Mouse (Mus musculus): ENCODE measurements at regions not wholly inside any gene's neighbourhood (a gene's known extent, or its start where the extent isn't known, plus 50 kb on each side); places are given as distances from the start of the nearest gene placed in this dataset.

DNA sequence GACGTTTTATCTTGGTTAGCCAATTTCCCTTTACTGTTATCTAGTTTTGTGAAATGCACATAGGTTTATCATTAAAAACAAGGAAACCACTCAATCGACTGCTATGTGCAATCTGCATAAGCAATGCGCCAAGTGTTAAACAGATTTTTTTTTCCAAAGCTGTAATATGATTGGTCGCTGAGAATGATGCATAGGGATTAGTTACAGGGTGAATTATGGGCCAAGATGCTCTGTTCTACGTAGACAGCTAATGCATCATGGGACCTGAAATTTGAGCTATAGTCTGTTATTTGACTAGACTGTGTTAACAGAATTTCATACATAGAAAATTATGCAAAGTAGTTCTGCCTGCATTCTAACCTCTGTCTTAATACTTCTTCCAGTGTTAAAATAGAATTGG lies 284.0 kb downstream of the Basp1 start:
- DNase-seq (ENCODE audit: low spot score in 2 of 2), result no peak

DNA sequence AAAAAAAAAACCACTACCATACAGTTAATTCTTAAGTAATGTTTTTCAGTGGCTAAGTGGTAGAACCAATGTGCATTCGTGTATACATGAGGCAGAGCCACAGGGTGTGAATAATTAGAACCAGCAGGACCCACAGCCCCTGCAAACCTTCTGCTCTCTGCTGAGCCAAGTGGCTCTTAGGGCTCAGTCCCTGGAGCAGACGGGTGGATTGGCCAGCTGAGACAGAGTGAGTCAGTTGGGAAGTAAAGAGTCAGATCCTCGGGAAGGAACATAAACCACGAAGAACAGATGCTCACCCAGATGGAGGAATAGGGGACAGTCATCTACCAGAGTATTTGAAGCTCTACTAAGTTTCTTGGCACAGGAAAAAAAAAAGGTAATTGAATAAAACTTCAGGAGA lies 293.1 kb downstream of the Basp1 start:
- DNase-seq (ENCODE audit: low spot score in 2 of 2), result no peak

GRCm38 (mm10) chr15:25117980-25118379 lies 295.6 kb downstream of the Basp1 start:
- no peak for DNase-seq (ENCODE audit: low spot score in 2 of 2)

DNA sequence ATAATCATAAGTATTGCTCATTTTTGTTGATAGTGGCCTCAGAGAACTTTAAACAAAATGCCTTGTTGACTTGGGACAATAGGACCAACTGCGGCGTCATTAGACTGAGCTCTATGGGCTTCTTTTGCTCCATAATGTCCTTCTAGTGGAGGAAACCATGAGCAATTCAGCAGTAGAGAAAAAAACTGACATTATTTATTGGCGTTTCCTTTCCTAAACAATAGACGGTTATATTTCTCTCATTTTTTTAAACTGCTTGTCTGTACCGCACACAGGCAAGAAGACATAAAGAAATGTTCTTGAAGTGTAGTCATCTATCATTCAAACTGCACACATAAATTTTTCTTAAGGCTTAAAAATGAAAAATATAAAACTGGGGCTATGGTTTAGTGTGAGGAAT lies 310.8 kb downstream of the Basp1 start:
- no peak for DNase-seq (ENCODE audit: low spot score in 2 of 2)

- no peak for DNase-seq (ENCODE audit: low spot score in 2 of 2)
These were observed 319.8 kb downstream of the Basp1 start for GRCm38 (mm10) chr15:25093758-25094157.

DNA sequence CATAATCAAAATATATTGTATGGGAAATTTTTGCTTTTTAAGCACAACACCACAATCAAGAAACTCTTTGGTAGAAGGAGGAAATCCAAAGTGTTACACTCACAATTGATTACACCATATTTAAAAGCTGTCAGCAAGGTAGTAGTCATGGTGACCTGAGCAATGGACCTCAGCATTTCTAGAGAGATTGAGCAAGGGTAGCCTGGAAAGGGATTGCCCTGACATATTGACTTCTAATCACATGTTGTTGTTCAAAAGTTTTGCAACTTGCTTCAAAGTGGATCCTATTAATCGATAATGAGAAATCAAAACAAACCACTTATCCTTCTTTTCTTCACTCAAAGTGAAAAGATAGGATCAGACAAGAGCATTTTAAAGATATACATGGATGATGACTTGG lies 343.9 kb downstream of the Basp1 start:
- DNase-seq (ENCODE audit: low spot score in 2 of 2), result no peak

GRCm38 (mm10) chr15:25059347-25059746 lies 354.2 kb downstream of the Basp1 start:
- no peak for DNase-seq (ENCODE audit: low spot score in 2 of 2)

DNA sequence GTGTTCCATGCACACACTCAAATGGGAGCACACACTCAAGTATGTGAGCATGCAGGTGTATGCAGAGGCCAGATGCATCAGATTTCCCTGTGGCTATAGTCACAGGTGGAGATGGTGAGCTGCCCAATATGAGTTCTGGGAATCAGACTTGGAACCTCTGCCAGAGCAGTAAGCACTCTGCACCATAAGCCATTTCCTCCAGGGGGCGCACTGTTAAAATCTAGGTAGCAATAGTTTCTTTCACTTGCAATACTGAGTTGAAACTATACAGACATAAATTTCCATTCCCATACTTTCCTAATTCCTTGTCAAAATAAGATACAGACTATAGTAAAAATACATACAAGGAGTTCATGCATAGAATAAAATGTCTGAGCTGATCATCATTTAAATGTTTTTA lies 365.7 kb downstream of the Basp1 start:
- no peak for DNase-seq (ENCODE audit: low spot score in 2 of 2)

DNA sequence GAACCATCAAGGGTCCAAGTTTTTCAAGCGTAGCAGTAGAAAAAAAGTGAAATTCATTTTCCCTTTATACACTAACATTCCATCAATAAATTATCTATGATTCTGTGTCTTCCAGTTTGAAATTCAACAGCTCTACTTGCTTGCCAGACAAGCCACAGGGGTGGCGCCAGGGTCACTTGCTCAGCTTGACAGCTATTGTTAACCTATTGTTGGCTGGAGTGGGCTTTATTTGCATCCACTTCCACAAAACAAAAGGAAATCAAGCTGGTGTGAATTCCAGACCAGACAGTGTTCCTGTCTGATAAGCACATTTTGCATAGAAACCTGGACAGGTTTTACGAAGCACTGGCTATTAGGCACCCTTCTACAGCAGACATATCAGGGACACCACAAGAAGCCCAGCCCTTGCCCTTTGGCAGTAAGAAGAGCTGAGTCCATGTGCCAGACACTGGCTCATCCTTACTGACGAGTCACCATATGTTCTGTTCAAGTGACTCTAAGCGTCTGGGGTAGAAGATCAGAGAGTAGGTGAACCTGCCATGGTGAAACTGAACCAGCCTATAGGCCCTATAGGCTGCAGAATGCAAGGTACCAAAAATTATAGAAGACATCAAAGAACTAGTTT lies 366.9 kb downstream of the Basp1 start:
- DNase-seq (ENCODE audit: low spot score in 2 of 2), result no peak

DNA sequence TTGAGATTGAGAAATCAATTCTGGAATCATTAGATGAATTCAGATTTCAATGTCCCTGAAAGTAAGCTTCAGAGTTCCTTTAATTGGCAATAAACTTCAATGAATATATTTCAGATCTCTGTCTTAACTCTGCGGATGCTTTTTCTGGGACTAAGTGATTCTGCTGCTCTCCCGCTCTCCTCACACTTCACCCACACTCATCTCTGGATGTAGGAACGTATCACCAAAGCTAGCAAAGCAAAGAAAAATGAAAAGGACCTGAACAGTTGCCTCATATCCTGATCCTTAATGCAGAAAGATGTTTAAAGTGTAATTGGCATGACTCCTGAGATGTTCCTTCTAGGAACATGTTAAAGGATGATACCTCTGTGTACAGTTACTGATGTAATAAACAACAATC lies 377.3 kb downstream of the Basp1 start:
- no peak for DNase-seq (ENCODE audit: low spot score in 2 of 2)

GRCm38 (mm10) chr15:25027865-25028264 lies 385.7 kb downstream of the Basp1 start:
- no peak for DNase-seq (ENCODE audit: low spot score in 2 of 2)

GRCm38 (mm10) chr15:25026786-25027461 lies 386.6 kb downstream of the Basp1 start:
- DNase-seq (ENCODE audit: low spot score in 2 of 2), result no peak

- no peak for DNase-seq (ENCODE audit: low spot score in 2 of 2)
These were observed 387.2 kb downstream of the Basp1 start for GRCm38 (mm10) chr15:25026351-25026750.

DNA sequence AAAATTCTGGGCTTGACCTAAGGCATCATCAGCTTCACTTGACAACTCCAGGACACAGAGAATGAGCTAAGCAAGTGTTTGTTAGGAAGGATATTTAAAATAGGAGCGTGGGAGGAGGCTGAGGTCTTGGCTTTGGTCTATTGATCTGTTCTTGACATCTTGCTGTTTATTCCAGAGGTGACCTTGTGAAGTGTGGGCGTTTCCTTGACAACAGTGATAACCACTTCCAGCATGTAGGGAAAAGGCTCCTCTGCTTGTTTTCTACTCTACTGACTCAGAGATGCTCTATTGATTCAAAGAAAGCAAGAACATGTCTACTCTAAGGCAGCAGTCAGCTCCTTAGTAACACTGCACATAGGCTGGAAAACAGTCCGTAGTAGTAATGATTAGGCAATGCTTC lies 392.6 kb downstream of the Basp1 start:
- no peak for DNase-seq (ENCODE audit: low spot score in 2 of 2)

GRCm38 (mm10) chr15:25019352-25019941 lies 394.1 kb downstream of the Basp1 start:
- no peak for DNase-seq (ENCODE audit: low spot score in 2 of 2)

- DNase-seq (ENCODE audit: low spot score in 2 of 2), result no peak
These were observed 394.6 kb downstream of the Basp1 start for GRCm38 (mm10) chr15:25018937-25019336.

- DNase-seq (ENCODE audit: low spot score in 2 of 2), result no peak
These were observed 405.8 kb downstream of the Basp1 start for GRCm38 (mm10) chr15:25007720-25008119.

DNA sequence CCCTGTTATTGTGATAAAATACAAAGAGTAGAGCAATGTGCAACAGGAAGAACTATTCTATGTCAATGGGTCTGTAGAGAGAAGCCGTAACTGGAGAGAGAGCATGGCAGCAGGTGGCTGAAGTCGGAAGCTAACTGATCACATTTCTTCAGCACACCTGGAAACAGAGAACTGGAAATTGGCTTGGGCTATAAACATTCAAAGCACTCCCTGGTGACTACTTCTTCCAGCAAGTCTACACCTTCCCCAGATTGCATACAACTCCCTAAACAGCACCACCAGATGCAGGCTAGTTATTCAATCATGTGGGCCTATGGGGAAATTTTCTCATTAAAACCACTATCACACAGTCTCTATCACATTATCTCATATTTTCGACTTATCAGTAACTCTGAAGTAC lies 413.4 kb downstream of the Basp1 start:
- no peak for DNase-seq (ENCODE audit: low spot score in 2 of 2)

GRCm38 (mm10) chr15:24993325-24993673 lies 420.3 kb downstream of the Basp1 start:
- DNase-seq (ENCODE audit: low spot score in 2 of 2), result no peak

DNA sequence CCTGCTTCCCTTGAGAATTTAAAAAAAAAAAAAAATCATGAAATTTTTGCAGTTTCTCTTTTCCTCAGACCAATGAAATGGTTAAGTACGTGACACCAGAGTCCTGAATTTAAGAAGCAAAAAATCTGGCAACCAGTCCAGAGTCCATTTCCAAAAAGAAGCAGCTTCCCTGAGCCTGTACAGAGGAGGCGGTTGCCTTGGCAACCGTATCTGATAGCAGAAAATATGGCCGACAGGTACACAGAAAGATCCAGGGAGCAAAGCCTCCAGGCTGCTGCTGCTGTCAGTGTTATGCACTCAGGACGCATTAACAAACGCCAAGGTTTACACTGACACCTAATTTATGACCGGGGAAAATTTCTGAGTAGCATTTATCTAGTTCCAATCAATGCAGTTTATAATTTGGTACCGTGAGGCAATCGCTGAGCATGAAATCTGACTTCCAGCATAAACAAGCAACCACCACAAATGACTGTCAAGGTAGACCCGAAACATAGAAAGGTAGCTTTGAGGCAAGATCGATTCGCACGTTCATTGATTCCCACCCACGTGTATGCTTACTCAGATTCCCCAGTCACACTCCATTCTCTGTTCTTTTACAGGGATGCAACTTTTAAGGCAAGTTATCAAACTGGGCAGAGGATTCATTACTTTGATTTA lies 420.8 kb downstream of the Basp1 start:
- DNase-seq (ENCODE audit: low spot score in 2 of 2), result no peak

DNA sequence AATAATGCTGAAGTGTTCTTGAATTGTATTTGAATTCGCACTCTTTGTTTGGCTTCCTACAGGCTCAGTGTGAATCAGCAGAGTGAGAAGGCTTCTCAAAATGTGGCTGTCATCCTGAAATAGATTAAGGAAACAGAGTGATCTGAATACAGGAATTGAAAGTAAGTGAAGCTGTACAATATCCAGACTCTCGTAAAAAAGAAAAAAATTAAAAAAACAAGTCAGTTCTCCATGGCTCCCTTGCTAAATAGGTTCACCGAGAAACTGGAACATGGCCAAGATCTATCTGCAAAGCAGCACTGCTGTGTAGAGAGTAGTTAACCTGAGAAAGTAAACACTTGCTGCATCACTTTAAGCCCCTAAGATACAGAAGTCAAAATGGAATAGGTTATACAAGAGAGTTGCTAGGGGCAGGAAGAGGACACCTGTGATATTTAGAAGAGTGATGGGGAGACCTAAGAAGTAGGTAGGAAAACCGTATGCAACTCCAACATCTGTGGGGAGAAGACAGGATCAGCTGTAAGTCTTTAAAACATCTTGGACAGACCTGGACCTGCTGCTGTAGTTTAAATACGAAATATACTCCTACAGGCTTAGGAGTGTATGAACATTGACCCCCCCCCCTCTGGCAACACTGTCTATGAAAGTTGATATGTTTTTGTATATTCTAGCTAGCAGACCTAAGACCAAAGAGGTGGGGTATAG lies 423.3 kb downstream of the Basp1 start:
- no peak for DNase-seq (ENCODE audit: low spot score in 2 of 2)

- DNase-seq (ENCODE audit: low spot score in 2 of 2), result no peak
These were observed 432.7 kb downstream of the Basp1 start for GRCm38 (mm10) chr15:24980841-24981240.
